Mouse (Mus musculus) neural tube, embryonic 14.5 days (tissue): ENCODE measurements at regions not wholly inside any gene's neighbourhood (a gene's known extent, or its start where the extent isn't known, plus 50 kb on each side); places are given as distances from the start of the nearest gene placed in this dataset.

Experiments used
- ATAC-seq: fragments of 200-750 bp; cut with Nextera tagmentation; 2 replicates; pipeline ENCODE4 v1.8.0; 2017; ENCODE audit warnings: low read depth, mild to moderate bottlenecking, moderate TSS enrichment, moderate library complexity
- H3K27ac ChIP-seq: fragments of 300-500 bp; sonication (generic); 2 replicates; pipeline ENCODE4 v1.5.1; 2014; ENCODE audit warnings: low read depth, mild to moderate bottlenecking, control low read depth, low read length, moderate library complexity, mixed read lengths
- H3K27me3 ChIP-seq: fragments of 300-500 bp; sonication (generic); 2 replicates; pipeline ENCODE4 v1.6.1; 2014; ENCODE audit warnings: low read length; ENCODE audit not compliant: control insufficient read depth, insufficient read depth
- H3K36me3 ChIP-seq: fragments of 300-500 bp; sonication (generic); 2 replicates; pipeline ENCODE4 v1.6.1; 2014; ENCODE audit warnings: low read length, mixed read lengths; ENCODE audit not compliant: control insufficient read depth, insufficient read depth
- H3K4me1 ChIP-seq: fragments of 300-500 bp; sonication (generic); 2 replicates; pipeline ENCODE4 v1.6.1; 2014; ENCODE audit warnings: low read length; ENCODE audit not compliant: control insufficient read depth, insufficient read depth
- H3K4me2 ChIP-seq: fragments of 300-500 bp; sonication (generic); 2 replicates; pipeline ENCODE4 v1.6.1; 2014; ENCODE audit warnings: mild to moderate bottlenecking, low read depth, low read length, control low read depth
- H3K4me3 ChIP-seq: fragments of 300-500 bp; sonication (generic); 2 replicates; pipeline ENCODE4 v1.5.1; 2014; ENCODE audit warnings: low read depth, low read length, control low read depth, mixed read lengths
- H3K9ac ChIP-seq: fragments of 300-500 bp; sonication (generic); replicated peaks from 2 replicates; pipeline ENCODE4 v1.6.1; 2014; ENCODE audit warnings: low read depth, mild to moderate bottlenecking, control low read depth, low read length, mixed read lengths
- H3K9me3 ChIP-seq: fragments of 300-500 bp; sonication (generic); 2 replicates; pipeline ENCODE4 v1.6.1; 2016; ENCODE audit warnings: low read length; ENCODE audit not compliant: control insufficient read depth
- WGBS: fragments of 180-500 bp; shearing (Covaris S2); extraction: QIAGEN DNeasy Blood & Tissue Kit; methylation state at CpG from one replicate; pipeline ENCODE4 v1.1.7; 2014; 5-methylcytosine and 5-hydroxymethylcytosine counted together

DNA sequence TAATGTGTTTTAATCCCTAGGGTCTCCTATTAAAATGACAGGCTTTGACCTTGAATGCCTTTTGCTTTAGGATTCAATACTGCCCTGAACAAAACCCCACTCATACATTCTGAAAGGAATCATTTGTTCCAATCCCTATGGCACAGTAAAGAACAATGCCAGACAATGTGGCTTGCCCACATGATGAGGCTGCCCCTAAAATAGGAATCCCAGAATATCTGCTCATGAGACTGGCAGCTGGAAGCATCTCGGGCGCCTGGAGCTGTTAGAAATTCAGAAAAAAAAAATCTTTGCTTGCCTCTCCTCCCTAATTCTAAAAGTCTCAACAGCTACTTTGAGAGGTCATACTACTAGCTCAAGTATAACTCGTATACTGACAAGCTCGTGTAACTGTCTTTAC lies 157.5 kb upstream of the Actbl2 start:
- Histone ChIP-seq H3K9ac (no peak overlapping the region), H3K4me2 (no peak overlapping the region), H3K4me3 (no peak overlapping the region), H3K4me1 (no peaks in the 10 kb centered on the region), H3K27ac (no peak overlapping the region), H3K36me3 (no peaks in the 10 kb centered on the region), H3K27me3 (no peaks in the 10 kb centered on the region), H3K9me3 (no peaks in the 10 kb centered on the region)
- no peak for ATAC-seq
- 81% methylated on average over 4 of the region's 4 CpGs for WGBS

DNA sequence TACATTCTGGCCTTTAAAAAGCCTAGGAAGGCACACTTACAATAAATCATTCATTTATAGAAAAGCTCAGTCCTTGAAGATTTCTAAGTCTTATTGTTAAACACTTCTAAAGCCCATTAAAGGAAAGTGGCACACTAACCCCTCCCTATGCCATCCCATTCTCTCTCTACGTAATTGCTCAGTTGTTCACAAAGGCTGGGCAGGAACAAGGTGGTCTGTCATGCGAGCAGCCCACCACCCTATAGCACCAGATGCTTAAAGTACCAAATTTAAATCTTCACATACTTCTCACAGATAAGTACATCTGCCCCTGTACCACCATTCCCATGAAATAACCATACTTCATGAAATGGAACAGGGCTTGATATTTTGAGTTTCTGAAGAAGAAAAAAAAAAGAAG lies 156.1 kb upstream of the Actbl2 start:
- no peak for ATAC-seq

DNA sequence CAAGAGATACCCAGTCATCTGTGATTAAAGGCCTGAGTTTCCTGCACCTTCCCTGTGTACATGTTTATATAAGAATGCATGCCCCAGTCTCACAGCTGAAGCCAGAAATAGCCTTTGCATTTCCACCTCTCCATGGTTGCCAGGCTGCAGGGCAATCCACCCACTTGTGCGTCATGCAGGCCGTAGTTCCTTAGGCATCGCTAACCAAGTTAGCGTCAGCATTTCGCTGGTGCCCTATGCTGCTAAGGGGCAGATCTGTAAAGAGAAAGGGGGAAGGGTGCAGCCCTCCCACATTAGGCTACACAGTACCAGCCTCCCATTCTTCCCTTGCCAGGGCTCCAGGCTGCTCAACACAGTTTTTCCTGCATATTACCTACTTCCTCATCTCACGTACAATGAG lies 155.6 kb upstream of the Actbl2 start:
- no peak overlapping the region for H3K4me2 ChIP-seq
- H3K4me3 ChIP-seq: no peak overlapping the region
- H3K4me1 ChIP-seq: no peaks in the 10 kb centered on the region
- ATAC-seq: no peak
- H3K27ac ChIP-seq: no peak overlapping the region
- H3K36me3 ChIP-seq: no peaks in the 10 kb centered on the region
- H3K9ac ChIP-seq: no peak overlapping the region
- H3K9me3 ChIP-seq: no peaks in the 10 kb centered on the region
- WGBS: 29% methylated on average over 6 of the region's 6 CpGs
- H3K27me3 ChIP-seq: no peaks in the 10 kb centered on the region

More for the DNA sequence above, 156.1 kb upstream of the Actbl2 start:
- Histone ChIP-seq H3K4me3 (no peak overlapping the region), H3K9ac (no peak overlapping the region), H3K4me1 (no peaks in the 10 kb centered on the region), H3K4me2 (no peak overlapping the region), H3K27me3 (no peaks in the 10 kb centered on the region), H3K36me3 (no peaks in the 10 kb centered on the region), H3K27ac (no peak overlapping the region), H3K9me3 (no peaks in the 10 kb centered on the region)
- 18% methylated on average over 2 of the region's 2 CpGs for WGBS

DNA sequence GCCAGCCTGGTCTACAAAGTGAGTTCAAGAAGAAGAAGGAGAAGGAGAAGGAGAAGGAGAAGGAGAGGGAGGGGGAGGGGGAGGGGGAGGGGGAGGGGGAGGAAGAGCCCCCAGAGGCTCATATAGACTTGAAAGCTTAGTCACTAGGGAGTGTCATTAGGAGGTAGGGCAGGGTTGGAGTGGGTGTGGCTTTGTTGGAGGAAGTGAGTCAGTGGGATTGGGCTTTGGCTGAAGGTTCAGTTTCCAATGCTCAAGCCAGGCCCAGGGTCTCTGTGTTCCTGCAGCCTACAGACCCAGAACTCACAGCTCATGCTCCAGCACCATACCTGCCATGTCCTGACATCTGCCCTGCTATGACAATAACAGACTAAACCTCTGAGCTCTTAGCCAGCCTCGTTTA lies 154.4 kb upstream of the Actbl2 start:
- Histone ChIP-seq H3K9me3 (no peaks in the 10 kb centered on the region), H3K4me1 (no peaks in the 10 kb centered on the region), H3K4me3 (no peak overlapping the region), H3K36me3 (no peaks in the 10 kb centered on the region), H3K9ac (no peak overlapping the region), H3K27me3 (no peaks in the 10 kb centered on the region), H3K4me2 (no peak overlapping the region), H3K27ac (no peak overlapping the region)
- WGBS: 94% methylated on average over 1 of the region's 1 CpGs
- no peak for ATAC-seq

DNA sequence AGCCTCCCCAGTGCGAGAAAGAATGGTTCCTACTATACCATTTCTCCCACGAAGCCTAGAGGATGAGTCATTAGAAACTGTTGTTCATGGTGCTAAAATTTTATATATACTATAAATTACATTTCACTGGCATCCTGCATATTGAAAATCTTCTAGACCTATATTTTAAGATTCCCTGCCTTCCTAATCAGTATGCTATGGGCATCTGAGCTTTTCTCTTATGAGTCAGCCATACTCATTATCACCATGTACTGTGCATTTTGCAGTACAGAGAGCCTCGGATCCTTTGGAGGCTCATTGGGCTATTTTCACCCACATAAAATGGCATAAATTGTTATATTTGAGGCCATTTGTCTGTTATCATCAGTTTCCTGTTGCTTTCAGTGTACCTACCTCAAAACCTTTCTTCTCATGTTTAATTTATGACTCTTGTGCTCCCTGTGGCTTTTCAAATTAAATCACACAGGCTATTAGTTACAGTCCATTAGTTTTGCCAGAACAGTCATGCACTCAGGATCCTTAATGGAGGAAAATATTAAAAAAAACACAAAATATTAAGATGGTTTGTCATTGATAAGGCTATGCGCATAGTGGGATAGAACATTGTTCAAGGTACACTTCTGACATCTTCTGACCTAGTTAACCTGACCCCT lies 150.1 kb upstream of the Actbl2 start:
- Histone ChIP-seq H3K4me3 (no peak overlapping the region), H3K4me1 (no peaks in the 10 kb centered on the region), H3K9me3 (no peaks in the 10 kb centered on the region), H3K27ac (no peak overlapping the region), H3K9ac (no peak overlapping the region), H3K27me3 (no peaks in the 10 kb centered on the region), H3K36me3 (no peaks in the 10 kb centered on the region), H3K4me2 (no peak overlapping the region)
- 57% methylated on average over 4 of the region's 4 CpGs for WGBS
- ATAC-seq: peak; percentile 74

DNA sequence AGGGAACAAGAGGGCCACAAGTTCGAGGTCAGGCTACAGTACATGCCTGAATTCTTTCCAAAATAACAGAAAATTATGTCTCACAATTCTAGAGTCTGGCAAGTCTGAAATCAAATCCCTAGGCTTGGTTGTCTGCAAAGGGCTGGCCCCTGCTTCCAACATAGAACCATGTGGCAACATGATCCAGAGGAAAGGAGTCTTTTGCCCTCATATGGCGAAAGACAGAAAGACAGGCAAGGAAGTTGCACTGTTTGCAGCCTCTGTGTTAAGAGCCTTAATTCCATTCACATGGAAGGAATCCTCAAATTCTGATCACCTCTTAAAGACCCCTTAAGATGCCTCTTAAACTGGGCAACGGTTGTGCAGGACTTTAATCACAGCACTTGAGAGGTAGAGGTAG lies 123.7 kb upstream of the Actbl2 start:
- no peaks in the 10 kb centered on the region for H3K4me1 ChIP-seq
- H3K4me3 ChIP-seq: no peak overlapping the region
- WGBS: 79% methylated on average over 3 of the region's 3 CpGs
- H3K27ac ChIP-seq: no peak overlapping the region
- no peak overlapping the region for H3K9ac ChIP-seq
- H3K9me3 ChIP-seq: no peaks in the 10 kb centered on the region
- H3K27me3 ChIP-seq: no peaks in the 10 kb centered on the region
- H3K4me2 ChIP-seq: no peak overlapping the region
- ATAC-seq: no peak
- H3K36me3 ChIP-seq: no peaks in the 10 kb centered on the region

DNA sequence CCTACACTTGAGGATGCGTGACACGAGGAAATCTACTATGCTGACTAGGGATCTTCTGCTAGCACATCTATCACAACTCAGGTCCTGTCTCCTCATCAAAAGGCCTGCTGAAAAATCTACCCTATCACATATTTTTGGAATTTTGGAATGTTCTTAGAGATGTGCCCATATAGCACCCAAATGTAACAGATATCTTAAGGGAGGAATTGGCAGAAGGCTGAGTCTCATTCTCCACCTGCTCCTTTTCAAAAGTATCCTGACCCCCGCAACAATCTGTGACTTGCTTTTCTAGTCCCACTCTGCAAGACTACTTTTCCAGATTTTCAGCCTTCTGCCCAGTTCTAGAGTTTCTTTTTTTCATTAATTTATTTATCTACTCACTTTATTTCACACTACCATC lies 118.4 kb upstream of the Actbl2 start:
- WGBS: 97% methylated on average over 3 of the region's 3 CpGs
- no peaks in the 10 kb centered on the region for H3K27me3 ChIP-seq
- no peak for ATAC-seq

DNA sequence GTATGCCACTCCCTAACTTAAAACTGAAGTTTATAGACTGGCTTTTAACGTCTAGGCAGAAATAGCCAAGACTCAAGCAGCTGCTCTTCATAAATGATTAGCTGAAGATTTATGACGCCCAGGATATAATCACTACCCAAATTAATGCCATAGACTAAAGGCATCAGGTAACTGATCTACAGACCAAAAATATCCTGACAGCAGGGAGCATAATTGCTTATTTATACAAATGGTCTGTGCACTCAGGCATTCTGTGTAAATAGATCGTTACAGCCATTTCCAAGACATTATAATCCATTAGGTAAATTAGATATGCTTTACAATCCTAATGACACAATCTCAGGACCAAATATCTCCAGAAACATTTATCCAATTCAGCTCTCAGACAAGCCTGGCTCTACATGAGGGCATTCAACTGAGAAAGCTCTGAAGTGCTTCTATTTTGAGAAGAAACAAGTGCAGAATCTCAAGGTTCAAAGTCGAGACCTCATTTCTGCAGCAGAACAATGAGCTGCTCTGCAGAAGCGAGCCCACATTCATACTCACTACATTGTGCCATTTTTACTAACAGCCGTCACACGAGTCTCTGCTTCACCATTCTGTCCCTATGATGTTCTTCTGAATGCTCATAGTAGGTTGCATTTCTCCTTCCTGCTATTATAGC lies 111.9 kb upstream of the Actbl2 start:
- no peak overlapping the region for H3K4me3 ChIP-seq
- H3K4me1 ChIP-seq: no peaks in the 10 kb centered on the region
- H3K9ac ChIP-seq: no peak overlapping the region
- no peaks in the 10 kb centered on the region for H3K27me3 ChIP-seq
- H3K9me3 ChIP-seq: no peaks in the 10 kb centered on the region
- H3K36me3 ChIP-seq: no peaks in the 10 kb centered on the region
- ATAC-seq: peak; percentile 54; the same call in 1 of the 2 replicates
- WGBS: 69% methylated on average over 7 of the region's 7 CpGs
- no peak overlapping the region for H3K27ac ChIP-seq
- H3K4me2 ChIP-seq: no peak overlapping the region

More for the DNA sequence above, 118.4 kb upstream of the Actbl2 start:
- H3K9me3 ChIP-seq: no peaks in the 10 kb centered on the region
- no peak overlapping the region for H3K4me2 ChIP-seq
- no peaks in the 10 kb centered on the region for H3K36me3 ChIP-seq
- no peak overlapping the region for H3K9ac ChIP-seq
- no peak overlapping the region for H3K4me3 ChIP-seq
- no peak overlapping the region for H3K27ac ChIP-seq
- no peaks in the 10 kb centered on the region for H3K4me1 ChIP-seq

DNA sequence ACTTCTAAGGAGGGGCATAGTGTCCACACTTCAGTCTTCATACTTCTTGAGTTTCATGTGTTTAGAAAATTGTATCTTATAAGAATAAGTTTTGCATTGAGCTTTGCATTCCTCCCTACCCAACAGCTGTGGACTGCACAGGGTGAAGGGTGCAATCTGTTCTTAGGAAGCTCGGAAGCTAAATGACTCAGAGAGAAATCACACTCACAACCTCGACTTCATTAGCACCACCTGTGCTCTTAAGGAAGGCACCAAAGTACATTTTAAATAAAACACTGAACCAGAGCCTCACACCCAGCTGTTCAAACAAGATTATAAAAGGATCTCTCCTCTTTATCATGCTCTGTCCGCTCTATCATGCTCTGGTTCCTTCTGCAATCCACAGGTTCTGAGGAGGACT lies 110.1 kb upstream of the Actbl2 start:
- no peak for ATAC-seq
- no peak overlapping the region for H3K4me3 ChIP-seq
- H3K27me3 ChIP-seq: no peaks in the 10 kb centered on the region
- no peaks in the 10 kb centered on the region for H3K4me1 ChIP-seq
- H3K36me3 ChIP-seq: no peaks in the 10 kb centered on the region
- no peak overlapping the region for H3K4me2 ChIP-seq
- H3K9ac ChIP-seq: no peak overlapping the region
- no peak overlapping the region for H3K27ac ChIP-seq
- WGBS: 88% methylated on average over 3 of the region's 3 CpGs
- no peaks in the 10 kb centered on the region for H3K9me3 ChIP-seq
